Mouse (Mus musculus) kidney, postnatal 0 days (tissue): ENCODE data around the gene Plce1. TPM values are rescaled to one million over a fixed set of nuclear protein-coding genes. Genes with fewer than 3 reads are reported as not detected.
A peak's percentile ranks its signal among the peaks of the same experiment; 100 is the strongest.

Experiments
- ATAC-seq: fragments of 200-750 bp; cut with Nextera tagmentation; replicated peaks from 2 replicates; pipeline ENCODE4 v1.8.0; 2017; ENCODE audit warnings: low read depth, moderate number of reproducible peaks, moderate TSS enrichment, moderate library complexity; ENCODE audit not compliant: low FRiP score
- DNase-seq: peaks from one replicate; pipeline ENCODE4 v3.0.0-alpha.2; 2016; ENCODE audit warnings: low spot score
- H3K27ac ChIP-seq: fragments of 300-500 bp; sonication (generic); 2 replicates; pipeline ENCODE4 v1.5.1; 2014; ENCODE audit warnings: mild to moderate bottlenecking
- H3K27me3 ChIP-seq: fragments of 300-500 bp; sonication (generic); 2 replicates; pipeline ENCODE4 v1.6.1; 2014; ENCODE audit warnings: low read length, mixed read lengths; ENCODE audit not compliant: insufficient read depth
- H3K36me3 ChIP-seq: fragments of 300-500 bp; sonication (generic); 2 replicates; pipeline ENCODE4 v1.6.1; 2014; ENCODE audit warnings: low read length, mixed read lengths; ENCODE audit not compliant: insufficient read depth
- H3K4me1 ChIP-seq: fragments of 300-500 bp; sonication (generic); replicated peaks from 2 replicates; pipeline ENCODE4 v1.6.1; 2014; ENCODE audit warnings: antibody characterized with exemption, low read length, mixed read lengths; ENCODE audit not compliant: insufficient read depth
- H3K4me2 ChIP-seq: fragments of 300-500 bp; sonication (generic); 2 replicates; pipeline ENCODE4 v1.6.1; 2014; ENCODE audit warnings: mild to moderate bottlenecking, low read length, moderate library complexity, mixed read lengths
- H3K4me3 ChIP-seq: fragments of 300-500 bp; sonication (generic); replicated peaks from 2 replicates; pipeline ENCODE4 v1.5.1; 2014; ENCODE audit warnings: low read depth, low read length
- H3K9ac ChIP-seq: fragments of 300-500 bp; sonication (generic); 2 replicates; pipeline ENCODE4 v1.6.1; 2014; ENCODE audit warnings: low read depth, low read length
- H3K9me3 ChIP-seq: fragments of 300-500 bp; sonication (generic); replicated peaks from 2 replicates; pipeline ENCODE4 v1.6.1; 2016; ENCODE audit warnings: low read length, inconsistent platforms, mixed read lengths
- CTCF ChIP-seq: IDR thresholded peaks from 2 replicates; pipeline ENCODE4 v1.5.1; 2016; ENCODE audit warnings: antibody characterized with exemption, low read depth, mild to moderate bottlenecking, moderate library complexity
- WGBS: fragments of 180-500 bp; shearing (Covaris S2); extraction: QIAGEN DNeasy Blood & Tissue Kit; methylation state at CpG from one replicate; pipeline ENCODE4 v1.1.7; 2014; 5-methylcytosine and 5-hydroxymethylcytosine counted together
- polyA plus RNA-seq: library from polyadenylated mRNA; unstranded; fragments of >200 nt; fragmentation: Nextera tagmentation; extraction: Ambion mirVana; gene quantifications from 2 replicates; pipeline ENCODE4 v1.2.1, GENCODE M21; 2015

Gene Plce1
- polyA plus RNA-seq, 1 experiment from 2014 or later: 3.9 TPM

DNA sequence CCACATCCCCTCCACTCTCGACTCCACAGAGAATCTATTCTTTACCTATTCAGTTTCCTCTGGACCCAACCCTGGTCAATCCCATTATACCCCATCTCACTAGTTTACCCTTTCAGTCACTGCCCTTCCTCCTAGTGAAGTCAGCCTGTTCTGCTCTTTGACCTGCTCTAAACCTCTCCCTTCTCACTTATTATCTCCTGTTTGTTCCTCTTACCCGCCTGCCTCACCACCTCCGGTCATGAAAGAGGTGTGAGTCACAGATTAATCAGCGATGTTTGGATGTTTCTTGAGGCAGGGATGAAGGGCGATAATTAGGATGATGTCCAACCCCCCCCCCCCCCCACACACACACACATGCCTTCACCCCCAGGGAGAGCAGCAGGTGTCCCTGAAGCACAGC is 120.2 kb downstream of the Plce1 start:
- no peaks in the 10 kb centered on the region for H3K27me3 ChIP-seq
- TF ChIP-seq CTCF: no peak
- H3K9ac ChIP-seq: no peak overlapping the region
- H3K36me3 ChIP-seq: no peaks in the 10 kb centered on the region
- 76% methylated on average over 5 of the region's 5 CpGs for WGBS
- H3K27ac ChIP-seq: no peak overlapping the region
- no peak overlapping the region for H3K4me3 ChIP-seq
- no peaks in the 10 kb centered on the region for H3K9me3 ChIP-seq
- no peak overlapping the region for H3K4me2 ChIP-seq
- no peak for DNase-seq
- H3K4me1 ChIP-seq: no peaks in the 10 kb centered on the region
- no peak for ATAC-seq

DNA sequence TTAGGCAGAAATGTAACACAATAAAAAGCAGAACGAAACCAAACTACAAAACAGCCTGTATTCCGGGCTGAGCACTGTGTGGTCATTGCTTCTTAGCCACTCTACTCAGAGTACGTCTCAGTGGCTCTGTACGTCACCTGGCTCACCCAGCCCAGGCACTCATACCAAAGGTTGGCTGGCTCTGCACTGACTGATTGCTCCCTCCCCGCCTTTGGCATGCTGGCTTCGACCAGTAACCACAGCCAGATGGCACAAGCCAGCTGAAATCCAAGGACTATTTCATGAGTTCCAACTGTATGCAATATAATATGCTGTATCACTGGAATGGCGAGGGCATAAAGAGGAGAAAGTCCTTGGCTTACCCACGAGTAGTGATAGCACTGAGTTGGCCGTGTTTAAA is 121.9 kb downstream of the Plce1 start:
- Histone ChIP-seq H3K4me2 (no peak overlapping the region), H3K9me3 (no peaks in the 10 kb centered on the region), H3K4me3 (no peak overlapping the region), H3K27ac (no peak overlapping the region), H3K36me3 (no peaks in the 10 kb centered on the region), H3K4me1 (no peaks in the 10 kb centered on the region), H3K9ac (no peak overlapping the region), H3K27me3 (no peaks in the 10 kb centered on the region)
- 67% methylated on average over 9 of the region's 9 CpGs for WGBS
- ATAC-seq: no peak
- peak; percentile 19; the same call in 1 of the 2 replicates for TF ChIP-seq CTCF
- no peak for DNase-seq

DNA sequence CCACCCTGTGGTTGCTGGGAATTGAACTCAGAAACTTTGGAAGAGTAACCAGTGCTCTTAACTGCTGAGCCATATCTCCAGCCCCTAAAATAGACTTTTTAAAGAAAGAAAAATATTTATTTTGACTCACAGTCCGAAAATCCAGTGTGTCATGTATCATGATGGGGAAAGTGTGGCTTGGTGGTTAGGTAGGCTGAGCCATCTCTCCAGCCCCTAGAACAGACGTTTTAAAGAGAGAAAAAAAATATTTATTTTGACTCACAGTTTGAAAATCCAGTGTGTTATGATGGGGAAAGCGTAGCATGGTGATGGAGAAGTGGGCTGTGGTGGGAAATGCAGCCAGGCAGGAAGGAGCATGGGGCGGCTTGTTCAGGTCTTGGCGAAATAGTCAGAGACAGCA is 126.3 kb downstream of the Plce1 start:
- Histone ChIP-seq H3K4me2 (no peak overlapping the region), H3K4me1 (no peaks in the 10 kb centered on the region), H3K27ac (no peak overlapping the region), H3K27me3 (no peaks in the 10 kb centered on the region), H3K9ac (no peak overlapping the region), H3K36me3 (no peaks in the 10 kb centered on the region), H3K4me3 (no peak overlapping the region), H3K9me3 (no peaks in the 10 kb centered on the region)
- TF ChIP-seq CTCF: no peak
- DNase-seq: no peak
- ATAC-seq: no peak
- WGBS: 82% methylated on average over 5 of the region's 5 CpGs

DNA sequence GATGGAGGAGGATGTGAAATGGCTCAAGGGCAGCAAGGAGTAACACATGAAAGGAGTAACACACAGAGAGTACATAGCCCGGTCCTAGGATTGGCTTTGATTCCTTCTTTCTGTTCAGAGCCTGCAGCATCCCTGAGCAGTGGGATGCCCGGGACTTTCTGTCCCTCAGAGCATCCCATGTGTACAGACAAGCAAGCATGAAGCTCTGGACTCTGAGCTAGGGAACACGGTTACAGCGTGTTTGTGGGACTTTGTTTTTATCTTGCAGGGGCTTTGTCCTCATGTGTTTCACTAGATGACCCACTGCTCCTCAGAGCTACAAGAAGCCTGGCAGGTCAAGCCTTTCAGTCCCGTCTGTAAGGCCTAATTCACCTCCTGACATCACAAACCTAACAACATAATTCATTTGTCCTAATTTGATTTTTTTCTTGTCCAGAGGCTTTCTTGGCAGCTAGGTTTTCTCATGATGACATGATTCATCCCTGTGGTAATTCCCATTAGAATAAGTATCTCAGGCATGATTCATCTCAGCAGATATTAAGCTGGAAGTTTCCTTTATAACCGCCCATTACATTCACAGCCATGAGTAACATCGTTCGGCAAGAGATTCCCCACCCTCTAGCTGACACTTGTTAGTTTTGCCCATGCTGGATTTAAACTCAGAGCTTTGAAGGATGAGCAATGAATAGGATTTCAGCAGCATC is 128.2 kb downstream of the Plce1 start:
- no peak overlapping the region for H3K27ac ChIP-seq
- no peak overlapping the region for H3K4me3 ChIP-seq
- no peak for DNase-seq
- no peaks in the 10 kb centered on the region for H3K4me1 ChIP-seq
- no peaks in the 10 kb centered on the region for H3K9me3 ChIP-seq
- ATAC-seq: no peak
- no peaks in the 10 kb centered on the region for H3K27me3 ChIP-seq
- no peaks in the 10 kb centered on the region for H3K36me3 ChIP-seq
- no peak for TF ChIP-seq CTCF
- WGBS: 81% methylated on average over 8 of the region's 8 CpGs
- H3K9ac ChIP-seq: no peak overlapping the region
- no peak overlapping the region for H3K4me2 ChIP-seq

GRCm38 (mm10) chr19:38610291-38610690 is 129.4 kb downstream of the Plce1 start:
- no peak overlapping the region for H3K9ac ChIP-seq
- H3K4me3 ChIP-seq: no peak overlapping the region
- DNase-seq (no peak), ATAC-seq (no peak)
- no peak for TF ChIP-seq CTCF
- no peaks in the 10 kb centered on the region for H3K9me3 ChIP-seq
- no peak overlapping the region for H3K27ac ChIP-seq
- 95% methylated on average over 2 of the region's 2 CpGs for WGBS
- H3K36me3 ChIP-seq: no peaks in the 10 kb centered on the region
- no peak overlapping the region for H3K4me2 ChIP-seq
- H3K4me1 ChIP-seq: no peaks in the 10 kb centered on the region
- H3K27me3 ChIP-seq: no peaks in the 10 kb centered on the region

- no peak for ATAC-seq
- Histone ChIP-seq H3K9ac (no peak overlapping the region), H3K27me3 (no peaks in the 10 kb centered on the region), H3K36me3 (no peaks in the 10 kb centered on the region), H3K4me2 (no peak overlapping the region), H3K4me3 (no peak overlapping the region), H3K4me1 (no peaks in the 10 kb centered on the region), H3K9me3 (no peaks in the 10 kb centered on the region), H3K27ac (no peak overlapping the region)
- WGBS: 76% methylated on average over 8 of the region's 8 CpGs
- DNase-seq: peak; percentile 28
- TF ChIP-seq CTCF: no peak
These were observed 129.9 kb downstream of the Plce1 start for GRCm38 (mm10) chr19:38610809-38611208.
